Mouse (Mus musculus) frontal cortex, postnatal 14 days (tissue): ENCODE measurements at regions not wholly inside any gene's neighbourhood (a gene's known extent, or its start where the extent isn't known, plus 50 kb on each side); places are given as distances from the start of the nearest gene placed in this dataset.
"Not testable (repeated sequence)": the region's sequence is repeated elsewhere in the genome, so short reads cannot be mapped to it uniquely, and the experiment has no call there.

Experiments used
- DNase-seq, 2 experiments: peaks; one replicate each; pipeline ENCODE4 v3.0.0; 2022; ENCODE audit warnings: low spot score in 2 of 2

DNA sequence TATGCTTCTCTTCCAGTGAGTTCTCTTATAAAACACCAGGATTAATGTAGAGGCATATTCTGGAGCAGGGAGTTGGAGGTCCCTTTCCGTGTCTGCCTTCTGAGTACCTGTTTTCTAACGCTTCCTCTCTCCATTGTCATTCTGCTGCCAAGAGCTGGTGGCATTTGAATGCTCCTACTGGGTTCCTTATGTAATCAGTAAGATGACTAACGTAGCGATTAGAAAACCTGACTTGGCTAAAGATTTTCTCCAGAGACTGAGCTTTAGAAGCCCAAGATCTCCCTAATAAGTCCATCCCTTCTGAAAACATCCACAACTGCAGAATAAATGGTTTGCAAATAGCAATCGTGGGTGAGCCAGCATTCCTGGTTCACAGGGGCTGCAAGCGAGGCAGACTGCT, 174.5 kb downstream of the Dhx15 start:
- no peak for DNase-seq

- DNase-seq, result no peak
Observed at GRCm38 (mm10) chr5:52010426-52010825, 179.9 kb downstream of the Dhx15 start.

- no peak for DNase-seq
Observed at GRCm38 (mm10) chr5:52008942-52009341, 181.4 kb downstream of the Dhx15 start.

DNA sequence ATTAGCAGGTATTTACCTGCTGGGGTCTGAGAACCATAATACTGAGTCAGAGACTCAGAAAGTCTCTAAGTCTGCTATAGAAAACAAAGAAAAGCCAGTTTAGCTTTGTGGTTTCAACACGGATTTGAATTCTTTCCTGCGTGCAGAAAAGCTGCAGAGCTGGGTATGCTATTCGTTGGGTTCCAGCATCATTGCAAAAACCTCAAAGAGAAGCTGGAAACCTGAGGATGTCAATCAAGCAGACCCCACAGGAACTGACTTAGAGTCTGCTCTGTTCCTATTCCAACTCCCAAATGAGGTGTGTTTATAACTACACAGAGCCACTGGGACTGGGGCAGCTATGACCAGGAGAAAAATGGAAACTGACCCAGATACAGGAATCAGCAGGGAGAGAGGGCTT, 183.5 kb downstream of the Dhx15 start:
- DNase-seq, result no peak

DNA sequence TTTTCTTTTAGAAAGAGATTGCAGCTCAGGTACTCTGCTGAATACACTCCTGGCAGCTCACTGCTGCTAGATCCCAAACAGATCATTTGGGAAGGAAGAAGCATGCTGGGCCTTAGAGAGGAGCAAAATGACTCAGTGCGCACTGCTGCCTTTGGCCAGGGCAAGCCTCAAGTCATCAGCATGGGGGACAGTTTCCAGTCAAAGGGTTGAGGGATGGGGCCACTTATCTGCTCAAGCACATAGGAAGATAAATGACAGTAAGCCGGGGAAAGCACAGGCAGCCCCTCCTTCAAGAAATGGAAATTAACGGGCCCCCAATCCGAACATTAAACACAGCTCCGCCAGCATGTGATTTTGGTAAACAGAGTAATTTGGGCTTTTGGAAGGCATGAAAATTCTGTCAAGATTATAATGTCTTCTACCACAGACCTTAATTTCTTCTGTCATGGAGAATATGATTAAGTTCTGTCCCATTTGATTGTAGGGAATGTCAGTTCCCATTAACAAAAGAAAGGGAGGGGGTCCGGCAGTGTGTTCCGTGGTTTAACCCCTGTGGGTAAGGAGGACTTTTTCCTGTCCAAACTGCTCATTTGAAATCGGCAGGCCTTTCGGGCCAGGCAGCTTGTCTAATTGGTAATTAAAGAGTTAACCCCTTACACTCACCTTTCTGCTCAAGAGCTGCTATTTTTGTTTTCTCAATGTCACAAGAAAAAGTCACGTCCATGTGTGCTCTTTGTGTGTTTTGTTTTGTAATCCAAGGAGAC, 199.3 kb downstream of the Dhx15 start:
- no peak for DNase-seq

- DNase-seq, result no peak
Observed at GRCm38 (mm10) chr5:51989396-51989795, 200.9 kb downstream of the Dhx15 start.

GRCm38 (mm10) chr5:51988913-51989312, 201.4 kb downstream of the Dhx15 start:
- no peak for DNase-seq

DNA sequence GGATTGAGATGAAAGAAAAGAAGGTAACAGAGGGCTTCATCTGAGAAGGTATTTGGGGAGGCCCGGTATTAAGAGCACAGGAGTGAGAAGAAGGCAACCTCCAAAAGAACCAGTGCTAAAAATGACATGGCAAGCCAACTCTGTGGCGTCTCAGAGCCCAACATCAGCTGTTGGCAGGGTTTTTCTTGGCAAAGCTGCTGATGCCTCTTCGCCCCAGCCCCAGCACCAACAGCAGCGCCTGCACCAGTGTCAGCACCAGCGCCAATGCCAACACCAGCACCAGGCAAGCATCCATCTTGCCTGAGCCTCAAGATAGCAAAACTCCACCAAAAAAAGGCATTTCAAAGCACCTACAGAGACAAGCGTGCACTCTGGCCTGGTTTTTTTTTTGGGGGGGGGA, 205.3 kb downstream of the Dhx15 start:
- no peak for DNase-seq

GRCm38 (mm10) chr5:51982780-51983179, 207.5 kb downstream of the Dhx15 start:
- peak in 1 of 2 experiments; percentile 17 for DNase-seq

DNA sequence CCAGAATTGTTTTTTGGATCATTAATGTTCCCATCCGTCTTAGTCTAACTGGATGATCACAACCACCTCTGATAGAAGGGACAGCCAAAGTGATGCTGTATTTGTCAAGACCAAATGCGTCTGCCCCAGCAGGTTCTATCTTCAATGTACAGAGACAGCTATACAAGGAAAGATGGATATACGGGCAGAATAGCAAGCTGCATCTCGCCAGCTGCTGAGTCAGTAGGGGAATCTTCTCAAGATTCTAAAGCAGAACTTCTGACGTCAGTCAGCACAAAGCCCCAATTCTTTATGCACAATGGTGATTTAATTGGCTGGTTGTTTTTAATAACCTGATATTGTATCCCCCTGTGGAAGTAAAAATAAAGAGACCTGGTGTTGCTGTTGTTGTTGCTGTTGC, 209.4 kb downstream of the Dhx15 start:
- DNase-seq, result no peak

GRCm38 (mm10) chr5:51952499-51952898, 237.8 kb downstream of the Dhx15 start:
- no peak for DNase-seq

GRCm38 (mm10) chr5:51949996-51950395, 240.3 kb downstream of the Dhx15 start:
- DNase-seq, result no peak

DNA sequence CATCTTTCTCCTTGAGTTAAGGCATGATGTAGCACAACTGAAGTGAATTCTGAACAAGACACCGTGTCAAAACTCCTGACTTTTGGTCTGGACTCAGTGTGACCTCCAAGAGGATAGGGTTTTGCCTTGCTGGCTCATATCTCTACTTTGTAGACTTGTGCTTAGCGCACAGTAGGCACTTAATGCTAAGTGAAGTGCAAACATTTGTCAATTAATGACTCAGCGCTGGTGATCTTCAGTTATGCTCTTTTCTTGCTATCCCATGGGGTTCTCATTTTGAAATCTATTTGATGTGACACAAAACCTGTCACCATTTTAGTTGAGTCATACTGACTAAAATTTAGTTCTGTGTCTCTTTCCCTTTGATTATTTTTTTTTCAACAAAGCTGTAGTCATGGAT, 244.3 kb downstream of the Dhx15 start:
- no peak for DNase-seq

DNA sequence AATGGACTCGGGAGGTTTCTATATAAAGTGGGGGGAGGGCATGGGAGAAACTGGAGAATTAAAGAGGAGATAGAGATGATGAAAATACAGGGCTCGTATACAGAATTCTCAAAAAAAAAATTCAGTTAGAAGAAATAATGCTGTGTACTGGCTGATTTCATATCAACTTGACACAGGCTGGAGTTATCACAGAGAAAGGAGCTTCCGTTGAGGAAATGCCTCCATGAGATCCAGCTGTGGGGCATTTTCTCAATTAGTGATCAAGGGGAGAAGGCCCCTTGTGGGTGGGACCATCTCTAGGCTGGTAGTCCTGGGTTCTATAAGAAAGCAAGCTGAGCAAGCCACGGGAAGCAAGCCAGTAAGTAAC, 248.4 kb downstream of the Dhx15 start:
- DNase-seq, result not testable (repeated sequence)

- no peak for DNase-seq
Observed at GRCm38 (mm10) chr5:51941255-51941924, 248.9 kb downstream of the Dhx15 start.

DNA sequence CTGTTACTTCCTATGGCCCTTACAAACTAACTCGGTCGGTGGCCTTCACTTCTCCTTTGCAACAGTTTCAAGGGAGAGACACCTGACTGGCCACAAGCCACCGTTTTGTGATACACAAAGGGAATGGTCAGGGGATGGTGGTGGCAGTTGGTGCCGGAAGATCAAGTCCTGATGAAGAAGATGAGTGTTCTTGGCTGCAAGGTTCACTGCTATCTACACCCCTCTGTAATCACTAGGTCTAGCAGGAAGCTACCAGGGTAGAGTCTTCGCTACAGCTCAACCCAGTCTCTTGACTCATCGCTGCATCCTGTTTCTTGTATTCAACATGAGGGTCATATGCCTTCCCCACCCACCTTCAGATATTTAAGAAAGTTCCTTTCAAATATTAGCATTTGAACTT, 251.5 kb downstream of the Dhx15 start:
- no peak for DNase-seq

- DNase-seq, result no peak
Observed at GRCm38 (mm10) chr5:51937320-51937719, 253.0 kb downstream of the Dhx15 start.

DNA sequence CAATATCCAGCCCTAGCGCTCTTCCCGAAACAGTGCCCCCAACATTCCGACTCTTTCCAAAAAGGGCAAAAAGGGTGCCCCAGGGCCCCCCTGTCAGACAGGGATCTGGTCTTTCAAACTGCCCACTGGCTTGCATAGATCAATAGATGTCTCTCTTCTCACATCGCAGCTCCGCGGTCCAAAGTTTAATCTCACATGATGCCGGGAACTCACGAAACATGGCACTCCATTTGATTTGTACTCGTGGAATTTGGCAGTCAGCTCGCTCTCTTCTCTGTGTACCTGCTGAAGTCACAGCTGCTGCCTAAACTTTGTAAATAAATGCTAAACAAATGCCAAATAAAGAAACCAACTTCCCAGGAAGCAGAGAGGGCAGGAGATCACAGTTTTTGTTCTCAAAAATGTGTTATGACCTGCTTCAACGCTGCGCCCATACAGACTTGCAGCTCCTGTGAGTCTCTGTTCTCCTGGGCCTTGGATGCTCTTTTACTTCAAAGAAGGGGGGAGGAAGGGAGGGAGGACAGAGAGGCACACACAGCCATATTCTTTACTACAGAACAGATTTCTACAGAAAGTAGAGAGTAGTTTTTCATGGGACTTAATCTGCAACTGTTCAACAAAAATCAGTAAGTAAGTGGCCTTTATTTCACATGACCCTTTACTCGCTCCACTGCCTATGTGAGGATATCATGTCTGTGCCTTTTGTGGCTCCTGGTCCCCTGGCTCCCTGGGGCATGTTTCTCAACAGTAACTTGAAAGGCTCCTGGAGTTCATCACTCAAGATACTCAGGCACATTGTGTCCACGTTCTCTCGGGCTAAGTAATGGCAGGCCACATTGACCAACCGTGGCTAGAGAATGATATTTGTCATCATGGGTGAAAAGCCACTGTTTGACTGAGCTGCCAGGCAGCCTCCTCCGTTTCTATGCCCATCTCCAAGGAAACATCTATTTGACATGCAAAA, 254.6 kb downstream of the Dhx15 start:
- no peak for DNase-seq

DNA sequence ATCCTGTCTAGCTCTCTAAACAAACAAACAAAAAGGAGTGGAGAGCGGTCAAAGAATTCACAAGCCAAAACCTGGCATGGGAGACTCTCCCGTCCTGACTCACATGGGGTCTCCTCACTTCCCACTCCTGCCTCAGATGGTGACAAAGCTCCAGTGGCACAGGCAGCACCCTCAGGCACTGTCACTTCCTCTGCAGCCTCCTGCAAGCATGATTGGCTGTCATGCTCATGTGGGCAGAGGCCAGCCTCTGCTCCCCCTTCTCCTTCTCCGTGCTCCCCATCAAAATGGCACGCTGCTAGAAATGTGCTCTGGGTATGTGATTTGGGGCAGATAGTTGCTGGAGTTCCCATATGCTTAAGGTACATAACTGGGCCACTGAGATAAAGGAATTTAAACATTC, 255.4 kb downstream of the Dhx15 start:
- no peak for DNase-seq

DNA sequence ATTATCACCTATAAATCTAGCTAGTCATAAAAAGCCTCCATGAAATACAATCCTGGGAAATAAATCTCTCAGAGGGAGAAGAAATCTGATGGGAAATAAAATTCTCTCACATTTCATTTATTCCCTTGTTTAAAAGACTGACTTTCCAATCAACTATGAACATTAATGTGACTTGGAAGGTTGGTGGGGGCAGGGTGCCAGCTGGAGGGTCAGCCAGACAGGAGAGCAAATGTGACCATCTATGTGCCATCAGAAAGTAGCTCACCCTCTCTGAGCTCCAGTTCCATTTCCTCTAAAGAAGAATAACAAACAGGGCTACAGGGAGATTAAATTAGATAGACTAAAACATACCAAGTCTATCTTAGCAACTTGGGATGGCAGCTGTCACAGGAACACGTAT, 257.0 kb downstream of the Dhx15 start:
- DNase-seq, result no peak

DNA sequence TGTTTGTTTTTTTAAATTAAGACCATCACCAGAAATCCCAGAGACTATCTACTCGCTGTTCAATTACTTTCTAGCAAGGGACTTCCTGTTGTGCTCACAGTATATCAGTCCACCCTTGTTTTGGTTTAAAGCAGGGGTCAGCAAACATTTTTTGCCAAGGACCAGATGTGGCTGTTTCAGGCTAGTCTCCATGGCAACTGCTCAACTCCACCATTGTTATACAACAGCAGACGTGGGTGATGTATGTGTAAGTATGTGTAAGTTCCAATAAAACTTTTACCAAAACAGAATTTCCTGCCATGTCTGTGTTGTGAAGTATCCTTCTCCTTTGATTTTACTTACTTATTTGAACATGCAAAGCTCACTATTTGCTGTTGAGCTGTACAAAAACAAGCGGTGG, 259.9 kb downstream of the Dhx15 start:
- DNase-seq, result no peak

DNA sequence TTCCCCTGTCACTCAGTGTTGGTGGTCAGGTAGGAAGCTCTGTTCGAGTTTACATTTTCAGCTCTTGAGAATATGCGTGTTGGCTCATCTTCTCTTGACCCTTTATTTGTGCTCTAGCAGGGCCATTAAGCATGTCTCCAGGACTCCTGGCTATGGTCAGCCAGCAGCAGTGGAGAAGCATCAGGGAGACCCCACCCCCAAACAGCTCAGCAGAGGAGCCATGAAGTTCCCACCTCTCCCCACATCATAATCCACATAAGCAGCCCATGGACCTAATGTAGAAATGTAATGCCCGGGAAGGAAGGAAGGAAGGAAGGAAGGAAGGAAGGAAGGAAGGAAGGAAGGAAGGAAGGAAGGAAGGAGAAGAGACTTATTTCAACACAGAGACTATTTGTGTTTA, 261.5 kb downstream of the Dhx15 start:
- DNase-seq, result no peak
